Mouse (Mus musculus) forebrain, embryonic 14.5 days (tissue): ENCODE results near the gene Edrf1. TPM values are rescaled to one million over a fixed set of nuclear protein-coding genes. Genes with fewer than 3 reads are reported as not detected.

ENCODE experiments used
- polyA plus RNA-seq: library from polyadenylated mRNA; unstranded; fragments of >200 nt; fragmentation: Nextera tagmentation; extraction: Ambion mirVana; gene quantifications from 2 replicates; pipeline ENCODE4 v1.2.1, GENCODE M21; 2014

Edrf1 gene
- polyA plus RNA-seq, 1 experiment from 2014 or later, result 22.8 TPM

Other genes starting within 250 kb of the Edrf1 start
- gene Tex36, start 35.4 kb upstream of the Edrf1 start, polyA plus RNA-seq, result not detected in 2 replicates
- gene Mmp21, start 42.5 kb downstream of the Edrf1 start, polyA plus RNA-seq, result not detected in 2 replicates
- 108 and 113 TPM in 2 replicates for gene Bccip, start 71.8 kb downstream of the Edrf1 start, polyA plus RNA-seq
- gene Uros, start 72.5 kb downstream of the Edrf1 start, polyA plus RNA-seq, result 62.6 TPM in 2 replicates
- gene Fank1, start 139.3 kb downstream of the Edrf1 start, polyA plus RNA-seq, result 4.2 and 4.5 TPM in 2 replicates
- 55.1 and 56.9 TPM in 2 replicates for gene Dhx32, start 145.2 kb downstream of the Edrf1 start, polyA plus RNA-seq